Mouse (Mus musculus): Measurements from ENCODE around the gene Tcn2.
A peak's percentile ranks its signal among the peaks of the same experiment; 100 is the strongest.

The Tcn2 gene

DNA sequence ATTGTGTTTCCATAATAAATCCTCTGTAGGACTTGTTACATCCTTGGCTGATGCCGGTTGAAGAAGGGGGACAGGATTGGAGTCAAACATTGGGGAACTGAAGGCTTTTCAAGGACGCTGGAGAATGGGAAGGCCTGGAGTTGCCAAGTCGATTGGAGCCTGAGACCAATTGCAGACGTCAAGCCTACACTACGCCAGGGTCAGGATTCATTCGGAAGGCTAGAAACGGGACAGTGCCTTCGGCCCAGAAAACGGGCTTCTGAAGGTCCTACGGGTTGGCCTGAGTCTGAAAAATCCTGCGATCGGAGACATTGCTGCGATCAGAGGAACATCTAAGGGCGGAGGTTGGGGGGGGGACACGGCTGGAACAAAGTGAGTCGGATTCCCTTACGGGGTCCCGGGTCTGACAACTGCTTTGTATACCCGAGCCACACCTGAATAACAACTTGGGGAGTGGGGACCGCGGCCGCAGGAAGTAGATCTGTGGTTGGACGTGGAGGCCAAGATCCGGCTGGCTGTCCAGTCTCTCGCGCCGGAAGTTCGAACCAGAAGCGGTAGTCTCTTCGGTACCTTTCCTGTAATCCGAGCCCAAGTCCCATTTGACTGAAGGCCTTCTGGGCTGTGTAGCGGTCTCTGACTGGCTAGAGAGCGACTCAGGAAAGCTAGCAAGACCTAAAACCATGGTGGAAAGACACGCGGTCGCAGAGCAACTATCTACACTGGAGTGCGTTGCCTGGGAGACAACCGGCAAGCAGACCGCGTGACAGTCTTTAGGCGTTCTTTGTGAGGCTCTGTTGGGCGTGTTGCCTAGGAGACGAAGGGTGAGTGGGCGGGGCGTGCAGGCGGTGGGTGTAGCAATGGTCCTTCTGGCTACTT is 37.3 kb downstream of the Tcn2 start, which contains the start of the genes 4921536K21Rik and Dusp18:
Gene 4921536K21Rik (minus strand): TSS at position 693 of the 876 bp plus-strand sequence.
Gene Dusp18 (plus strand): TSS at position 835 of the 876 bp plus-strand sequence.
- peak; percentile 94 for DNase-seq (ENCODE audit: low read depth, low spot score)
- no peaks in the 10 kb centered on the region for H3K36me3 ChIP-seq (ENCODE audit: control insufficient read depth, insufficient read depth, low read length, poor library complexity, severe bottlenecking)
- no peaks in the 10 kb centered on the region for H3K27me3 ChIP-seq (ENCODE audit: control insufficient read depth, insufficient read depth, low read length, poor library complexity, severe bottlenecking)

DNA sequence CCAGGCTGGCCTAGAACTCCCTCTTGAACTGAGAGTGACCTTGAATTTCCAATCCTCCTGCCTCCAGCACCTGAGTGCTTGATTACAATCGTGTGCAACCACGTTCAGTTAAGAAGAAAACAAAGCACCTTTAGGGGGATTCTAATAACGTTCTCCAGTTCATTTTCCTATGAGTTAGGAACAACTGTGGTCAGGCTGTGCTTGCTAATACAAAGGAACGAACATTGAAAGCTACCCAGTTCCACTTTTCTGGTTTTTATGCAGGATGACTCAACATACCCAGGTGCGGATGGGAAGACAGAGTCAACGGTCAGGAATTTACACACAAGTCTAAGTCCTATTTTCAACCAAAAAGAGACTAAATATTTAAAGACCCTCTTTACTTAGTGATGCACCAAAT is 38.0 kb downstream of the Tcn2 start:
- Histone ChIP-seq H3K27me3 (ENCODE audit: control insufficient read depth, insufficient read depth, low read length, poor library complexity, severe bottlenecking) (no peaks in the 10 kb centered on the region), H3K36me3 (ENCODE audit: control insufficient read depth, insufficient read depth, low read length, poor library complexity, severe bottlenecking) (no peaks in the 10 kb centered on the region)

GRCm38 (mm10) chr11:3887331-3887730 is 44.6 kb downstream of the Tcn2 start:
- H3K27me3 ChIP-seq (ENCODE audit: control insufficient read depth, insufficient read depth, low read length, poor library complexity, severe bottlenecking), result no peaks in the 10 kb centered on the region
- no peak for DNase-seq (ENCODE audit: low read depth, low spot score)
- no peaks in the 10 kb centered on the region for H3K36me3 ChIP-seq (ENCODE audit: control insufficient read depth, insufficient read depth, low read length, poor library complexity, severe bottlenecking)

More for the DNA sequence above, 38.0 kb downstream of the Tcn2 start:
- DNase-seq (ENCODE audit: low read depth, low spot score), result no peak

- no peak for DNase-seq (ENCODE audit: low read depth, low spot score)
- Histone ChIP-seq H3K36me3 (ENCODE audit: control insufficient read depth, insufficient read depth, low read length, poor library complexity, severe bottlenecking) (no peaks in the 10 kb centered on the region), H3K27me3 (ENCODE audit: control insufficient read depth, insufficient read depth, low read length, poor library complexity, severe bottlenecking) (no peaks in the 10 kb centered on the region)
Observed at GRCm38 (mm10) chr11:3883711-3884110, 48.2 kb downstream of the Tcn2 start.

DNA sequence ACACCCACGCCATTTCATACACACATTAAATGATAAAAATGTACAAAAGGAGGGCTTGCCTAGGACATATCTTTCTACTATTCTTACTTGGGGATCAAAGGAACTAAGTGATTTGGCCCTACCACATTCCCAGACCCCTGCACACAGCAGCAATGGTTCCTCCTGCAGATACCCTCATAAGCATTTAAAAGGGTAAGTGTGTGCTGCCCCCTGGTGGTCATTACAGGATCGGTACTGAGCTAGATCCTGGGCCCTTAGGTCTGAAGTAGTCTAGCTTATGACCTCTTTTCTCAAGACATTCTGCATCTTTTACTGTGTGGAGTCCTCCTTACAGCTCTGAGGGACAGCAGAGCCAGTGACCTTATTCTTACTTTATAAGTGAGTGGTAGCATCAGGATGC is 52.1 kb downstream of the Tcn2 start:
- no peaks in the 10 kb centered on the region for H3K27me3 ChIP-seq (ENCODE audit: control insufficient read depth, insufficient read depth, low read length, poor library complexity, severe bottlenecking)
- H3K36me3 ChIP-seq (ENCODE audit: control insufficient read depth, insufficient read depth, low read length, poor library complexity, severe bottlenecking), result no peaks in the 10 kb centered on the region
- peak; percentile 84 for DNase-seq (ENCODE audit: low read depth, low spot score)

DNA sequence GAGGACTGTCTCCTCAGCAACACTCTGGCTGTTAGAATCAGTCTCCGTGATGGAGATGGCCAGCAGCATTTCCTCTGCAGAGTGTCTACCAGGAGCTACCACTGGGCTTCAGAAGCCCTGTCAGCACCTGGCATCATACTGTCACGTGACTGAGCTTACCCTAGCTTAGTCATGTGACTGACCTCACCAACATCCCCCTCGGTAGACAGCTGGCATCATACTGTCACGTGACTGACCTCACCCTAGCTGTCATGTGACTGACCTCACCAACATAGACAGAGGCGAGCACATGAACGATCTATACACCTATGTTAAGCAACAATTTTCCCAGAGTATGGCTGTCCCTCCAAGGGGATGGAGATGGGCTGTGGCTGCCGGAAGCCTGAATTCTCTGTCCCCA is 53.3 kb downstream of the Tcn2 start:
- DNase-seq (ENCODE audit: low read depth, low spot score), result peak; percentile 34
- H3K27me3 ChIP-seq (ENCODE audit: control insufficient read depth, insufficient read depth, low read length, poor library complexity, severe bottlenecking), result no peaks in the 10 kb centered on the region
- H3K36me3 ChIP-seq (ENCODE audit: control insufficient read depth, insufficient read depth, low read length, poor library complexity, severe bottlenecking), result no peaks in the 10 kb centered on the region

GRCm38 (mm10) chr11:3876419-3876818 is 55.5 kb downstream of the Tcn2 start:
- Histone ChIP-seq H3K27me3 (ENCODE audit: control insufficient read depth, insufficient read depth, low read length, poor library complexity, severe bottlenecking) (no peaks in the 10 kb centered on the region), H3K36me3 (ENCODE audit: control insufficient read depth, insufficient read depth, low read length, poor library complexity, severe bottlenecking) (no peaks in the 10 kb centered on the region)
- no peak for DNase-seq (ENCODE audit: low read depth, low spot score)

All from splenic B cell, adult 2 months (primary cell).